Mouse (Mus musculus): ENCODE results near the gene Padi4.

Gene Padi4

DNA sequence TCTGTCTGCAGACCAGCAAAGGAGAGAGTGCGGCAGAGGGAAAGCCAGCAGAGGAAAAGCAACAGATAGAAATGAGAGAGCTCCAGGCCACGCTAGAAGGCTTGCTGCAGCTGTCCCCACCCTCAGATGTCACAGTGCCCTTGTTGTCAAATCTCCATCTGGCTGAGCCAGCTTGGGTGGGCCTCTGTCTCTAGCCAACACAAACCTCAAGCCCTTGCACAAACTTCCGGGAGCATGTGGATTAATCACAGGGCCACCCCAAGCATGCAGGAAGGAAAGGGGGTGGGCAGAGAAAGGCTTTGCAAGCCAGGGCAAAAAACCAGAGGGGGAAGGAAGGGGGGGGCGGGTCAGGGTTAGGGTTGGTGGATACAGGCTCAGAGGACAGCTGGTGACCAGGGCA, 13.4 kb upstream of the Padi4 start:
- DNase-seq = peak; percentile 59

GRCm38 (mm10) chr4:140785217-140785616, 11.2 kb upstream of the Padi4 start:
- no peak for DNase-seq

DNA sequence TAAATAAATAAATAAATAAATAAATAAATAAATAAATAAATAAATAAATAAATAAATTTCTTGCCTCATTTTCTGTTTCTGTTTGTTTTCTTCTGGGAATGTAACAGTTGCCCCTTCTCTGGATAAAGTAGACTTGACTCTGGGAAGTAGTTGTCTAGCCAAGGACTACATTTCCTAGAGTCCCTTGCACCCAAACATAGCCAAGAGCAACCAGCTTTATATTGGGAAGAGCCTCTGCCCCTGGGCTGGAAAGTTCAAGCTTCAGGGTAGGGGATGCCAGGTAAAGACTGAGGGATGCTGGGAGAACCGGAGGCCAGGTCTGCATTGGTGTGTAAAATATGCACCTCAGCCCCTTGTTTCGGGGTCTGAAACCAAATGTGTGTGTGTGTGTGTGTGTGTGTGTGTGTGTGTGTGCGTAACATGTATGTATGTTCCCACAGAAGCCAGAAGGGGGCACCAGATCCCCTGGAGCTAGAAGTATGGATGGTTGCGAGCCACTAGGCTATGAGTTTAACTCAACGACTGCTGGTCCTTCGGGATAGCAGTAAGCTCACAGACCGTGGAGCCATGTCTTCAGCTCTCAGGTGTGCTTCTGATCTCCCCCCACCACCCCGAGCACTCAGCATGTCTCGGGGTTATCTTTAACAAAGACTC, 10.4 kb upstream of the Padi4 start:
- DNase-seq = no peak

GRCm38 (mm10) chr4:140782821-140783220, 8.8 kb upstream of the Padi4 start:
- DNase-seq = no peak

DNA sequence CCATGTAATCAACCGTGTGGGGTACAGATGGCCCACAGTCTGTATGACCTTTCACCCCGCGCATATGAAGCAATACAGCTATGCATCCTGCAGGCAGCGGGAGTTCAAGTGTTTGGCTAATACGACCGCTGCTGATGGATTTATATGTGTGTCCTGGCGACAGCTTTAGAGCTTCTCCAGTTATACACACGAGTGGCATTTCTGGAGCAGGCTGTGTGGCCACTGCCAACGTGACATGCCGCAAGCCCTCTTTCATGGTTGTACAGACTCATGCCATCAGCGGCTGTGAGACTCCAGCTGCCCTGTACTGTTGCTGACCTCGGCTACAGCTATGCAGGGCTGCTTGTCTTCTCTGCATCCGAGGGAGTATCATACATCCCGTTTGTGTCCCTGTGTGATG, 6.5 kb upstream of the Padi4 start:
- no peak for DNase-seq

DNA sequence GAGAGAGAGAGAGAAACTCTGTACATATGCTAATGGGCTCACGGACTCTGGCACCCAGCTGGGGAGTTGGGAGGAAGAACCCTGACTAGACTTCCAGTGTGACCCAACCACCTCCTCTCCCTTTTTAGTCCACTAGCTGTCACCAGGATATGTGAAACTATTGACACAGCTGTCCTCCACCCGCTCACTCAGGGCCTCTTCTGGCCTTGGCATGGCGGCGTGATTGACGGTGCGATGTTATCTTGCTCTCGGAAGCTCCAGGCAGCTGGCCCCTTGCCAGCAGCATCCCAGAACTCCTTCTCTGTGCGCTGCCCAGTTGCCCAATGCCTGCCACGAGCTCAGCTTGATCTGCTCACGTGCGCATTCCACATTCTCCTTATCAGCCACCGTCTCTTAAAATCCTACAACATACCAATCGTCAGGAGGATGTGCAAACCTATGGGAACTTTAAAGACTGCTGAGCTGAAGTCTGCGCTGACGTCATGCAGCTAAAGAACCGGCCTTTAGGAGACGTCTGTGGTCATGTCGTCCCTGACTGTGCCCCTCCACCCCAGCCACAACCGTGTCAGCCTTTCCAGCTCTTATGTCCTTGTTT, 5.9 kb upstream of the Padi4 start:
- DNase-seq = peak; percentile 19

DNA sequence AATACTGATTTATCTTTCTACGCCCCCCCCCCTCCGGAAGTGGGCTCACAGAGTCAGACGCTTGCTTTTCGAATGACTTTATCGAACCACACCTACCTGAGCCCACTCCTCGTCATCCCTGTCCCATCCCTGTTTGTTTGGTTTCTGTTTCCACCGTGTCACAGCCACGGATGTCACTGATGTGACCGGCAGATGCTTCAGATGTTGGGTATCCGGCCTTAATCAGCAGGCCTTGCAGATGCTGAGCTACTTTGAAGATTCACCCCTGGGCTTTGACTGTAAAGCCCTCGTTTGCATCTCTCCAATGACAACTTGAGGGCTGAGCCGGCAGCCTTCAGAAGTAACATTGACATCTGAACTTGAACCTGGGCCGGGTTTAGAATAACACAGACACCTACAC, 2.6 kb upstream of the Padi4 start:
- DNase-seq = no peak

DNA sequence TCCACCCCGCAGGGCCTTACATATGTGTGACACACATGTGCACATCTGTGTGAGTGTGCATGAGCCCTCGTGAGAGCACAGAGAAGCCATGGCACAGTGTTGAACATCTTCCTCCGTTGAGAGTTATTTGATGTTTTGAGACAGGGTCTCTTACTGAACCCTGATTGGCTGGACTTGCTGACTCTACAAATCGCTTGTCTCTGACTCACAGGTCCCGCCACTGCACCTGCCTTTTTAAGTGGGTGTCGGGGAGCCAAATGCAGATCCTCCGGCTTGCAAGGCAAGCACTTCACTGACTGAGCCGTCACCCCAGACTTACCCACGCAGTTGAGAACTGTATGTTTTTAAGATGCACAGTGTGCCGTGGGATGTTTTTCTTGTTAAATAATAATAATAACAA, 1.8 kb upstream of the Padi4 start:
- DNase-seq = no peak

GRCm38 (mm10) chr4:140774893-140775292, 857 bp upstream of the Padi4 start:
- DNase-seq = no peak

DNA sequence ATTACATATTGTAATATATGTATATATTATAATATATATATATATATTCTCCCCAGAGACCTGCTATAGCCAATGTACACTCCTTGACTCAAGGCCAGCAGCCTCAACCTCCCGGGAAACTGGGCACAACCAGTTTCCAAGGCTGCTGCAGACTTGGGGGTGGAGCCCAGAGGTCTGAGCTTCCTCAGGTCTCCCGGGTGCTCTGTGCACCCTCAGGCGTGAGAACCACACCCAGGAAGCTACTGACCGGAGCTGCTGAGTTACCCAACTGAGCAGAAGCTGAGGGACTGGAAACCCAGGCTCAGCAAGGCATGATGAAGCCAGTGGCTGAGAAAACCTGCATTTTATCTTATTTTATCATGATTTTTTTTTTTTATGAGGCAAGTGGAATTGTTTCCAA, 2.9 kb downstream of the Padi4 start:
- DNase-seq = peak; percentile 27

- DNase-seq = peak; percentile 53
Observed at GRCm38 (mm10) chr4:140770433-140770832, 3.6 kb downstream of the Padi4 start.

- no peak for DNase-seq
Observed at GRCm38 (mm10) chr4:140768973-140769372, 5.1 kb downstream of the Padi4 start.

DNA sequence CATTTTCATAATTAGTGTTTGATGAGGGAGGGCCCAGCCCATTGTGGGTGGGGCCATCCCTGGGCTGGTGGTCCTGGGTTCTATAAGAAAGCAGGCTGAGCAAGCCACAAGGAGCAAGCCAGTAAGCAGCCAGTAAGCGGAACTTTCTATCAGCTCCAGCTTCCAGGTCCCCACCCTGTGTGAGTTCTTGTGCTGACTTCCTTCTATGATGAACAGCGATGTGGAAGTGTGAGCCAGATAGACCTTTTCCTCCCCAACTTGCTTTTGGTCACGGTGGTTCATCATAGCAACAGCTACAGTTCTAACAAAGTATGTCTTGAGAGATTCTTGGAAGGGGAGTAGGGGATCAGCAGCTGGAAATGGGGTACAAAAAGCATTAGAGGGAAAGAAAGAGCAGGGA, 8.1 kb downstream of the Padi4 start:
- no peak for DNase-seq

DNA sequence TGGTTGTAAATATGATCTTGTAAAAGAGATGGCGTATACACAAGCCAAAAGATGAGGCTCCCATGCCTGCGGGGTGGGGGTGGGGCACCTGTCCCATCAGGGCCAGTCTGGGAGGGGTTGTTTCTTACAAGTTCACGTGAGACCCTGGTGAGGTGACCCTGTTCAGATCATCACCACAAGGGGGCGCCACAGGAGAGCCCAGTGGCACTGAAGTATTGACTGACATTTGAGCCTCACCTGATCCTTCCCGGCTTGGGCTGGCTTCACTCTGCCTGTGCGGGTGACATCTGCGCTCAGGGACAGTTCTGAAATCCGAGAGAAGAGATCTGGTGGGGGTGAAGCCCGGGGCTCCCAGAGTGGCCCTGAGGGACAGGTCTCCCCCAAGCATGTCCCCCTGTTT, 10.9 kb downstream of the Padi4 start:
- DNase-seq = peak; percentile 47

DNA sequence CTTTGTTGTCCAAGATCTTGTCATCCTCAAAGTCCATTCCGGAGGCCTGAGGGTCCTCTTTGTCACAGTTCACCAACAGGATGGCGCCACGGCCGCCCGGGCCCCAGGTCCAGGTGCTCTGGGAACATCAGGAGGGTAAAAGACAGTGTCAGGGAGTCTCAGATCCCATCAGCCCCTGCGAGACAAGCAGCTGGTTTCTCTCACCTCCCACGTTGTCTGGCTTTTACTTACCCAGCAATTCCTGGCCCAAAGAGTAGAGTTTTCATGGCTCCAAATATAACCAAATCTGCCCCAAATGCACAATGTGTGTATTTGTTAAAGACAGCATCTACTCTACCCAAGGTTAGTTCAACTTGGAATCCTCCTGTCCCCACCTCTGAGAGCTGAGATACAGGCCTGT, 12.4 kb downstream of the Padi4 start:
- no peak for DNase-seq

GRCm38 (mm10) chr4:140755811-140756210, 18.2 kb downstream of the Padi4 start:
- no peak for DNase-seq

DNA sequence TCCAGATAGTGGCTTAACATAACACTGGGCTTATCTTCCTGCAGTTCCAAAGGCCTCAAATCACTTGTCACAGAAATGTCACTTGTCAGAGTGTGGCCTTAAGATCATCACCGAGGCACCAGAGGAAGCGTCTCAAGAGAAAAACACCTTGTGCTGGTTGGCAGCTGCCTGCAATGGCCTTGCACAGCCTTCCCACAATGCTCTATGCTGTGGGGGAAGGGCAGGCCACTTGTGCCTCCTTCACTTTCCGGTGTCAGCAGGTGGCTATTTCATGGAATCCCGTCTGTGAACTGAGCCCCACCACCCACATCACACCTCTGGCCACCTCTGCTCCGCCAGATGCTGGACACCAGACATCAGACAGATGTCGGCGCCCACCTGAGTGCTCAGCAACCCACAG, 20.7 kb downstream of the Padi4 start:
- no peak for DNase-seq

GRCm38 (mm10) chr4:140750328-140750727, 23.7 kb downstream of the Padi4 start:
- DNase-seq = peak; percentile 62

- DNase-seq = no peak
Observed at GRCm38 (mm10) chr4:140747978-140748377, 26.1 kb downstream of the Padi4 start.

- DNase-seq = peak; percentile 12
Observed at GRCm38 (mm10) chr4:140744654-140745053, 29.4 kb downstream of the Padi4 start.

GRCm38 (mm10) chr4:140743086-140743485, 30.9 kb downstream of the Padi4 start:
- DNase-seq = no peak

- no peak for DNase-seq
Observed at GRCm38 (mm10) chr4:140742543-140742942, 31.5 kb downstream of the Padi4 start, which contains the start of gene Padi6. TSS of gene Padi6 (minus strand) at chr4:140742643.

DNA sequence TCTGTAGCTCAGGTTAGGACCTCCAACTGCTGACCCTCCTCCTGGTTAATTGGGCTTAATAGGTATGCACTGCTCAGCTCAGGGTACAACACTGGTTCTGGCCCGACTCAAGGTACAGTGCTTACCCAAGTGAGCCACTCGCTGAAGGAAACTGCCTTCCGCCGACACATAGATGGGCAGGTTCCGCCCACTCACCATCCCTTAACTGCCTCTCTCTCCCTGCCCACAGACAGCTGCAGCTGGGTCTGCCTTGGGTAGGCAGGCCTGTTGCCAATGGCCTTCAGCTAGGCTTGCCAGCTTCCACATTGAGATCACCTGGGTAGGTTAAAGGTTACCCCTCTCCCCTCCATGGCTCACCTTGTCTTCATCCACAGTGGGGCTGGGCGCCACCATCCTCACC, 32.6 kb downstream of the Padi4 start:
- DNase-seq = no peak

- no peak for DNase-seq
Observed at GRCm38 (mm10) chr4:140740655-140741054, 33.4 kb downstream of the Padi4 start.

DNA sequence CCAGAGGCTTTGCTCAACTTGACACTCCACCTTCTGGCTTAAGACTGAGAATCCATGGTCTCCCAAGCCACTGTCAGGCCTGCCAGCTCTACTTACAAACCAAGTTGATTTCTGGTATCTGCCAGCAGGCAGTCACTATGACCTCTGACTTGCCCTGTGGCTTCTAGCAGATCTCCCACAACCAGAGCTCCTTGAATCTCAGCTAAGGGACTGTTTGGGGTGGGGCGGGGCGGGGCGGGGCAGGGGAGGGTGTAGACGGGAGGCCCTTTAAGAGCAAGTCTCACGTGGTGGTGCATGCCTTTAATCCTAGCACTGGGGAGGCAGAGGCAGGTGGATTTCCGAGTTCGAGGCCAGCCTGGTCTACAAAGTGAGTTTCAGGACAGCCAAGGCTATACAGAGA, 41.2 kb downstream of the Padi4 start:
- DNase-seq = no peak

Data from kidney, postnatal 14 days (tissue).